Mouse (Mus musculus) cortical plate, adult 2 months (tissue): ENCODE measurements around the gene Itprid2. TPM values are rescaled to one million over a fixed set of nuclear protein-coding genes. Genes with fewer than 3 reads are reported as not detected.
"Not testable (repeated sequence)": the region's sequence is repeated elsewhere in the genome, so short reads cannot be mapped to it uniquely, and the experiment has no call there.

ENCODE experiments used
- H3K27ac ChIP-seq: fragments of 200-500 bp; 2 replicates; pipeline ENCODE4 v1.5.1; 2012; ENCODE audit warnings: low read length, control low read depth, inconsistent platforms; ENCODE audit not compliant: insufficient read depth
- H3K4me1 ChIP-seq: fragments of 200-500 bp; 2 replicates; pipeline ENCODE4 v1.6.1; 2011; ENCODE audit warnings: low read length; ENCODE audit not compliant: control insufficient read depth, insufficient read depth
- H3K4me3 ChIP-seq: fragments of 200-500 bp; 2 replicates; pipeline ENCODE4 v1.5.1; 2011; ENCODE audit warnings: mild to moderate bottlenecking, low read length, control low read depth; ENCODE audit not compliant: insufficient read depth
- CTCF ChIP-seq: fragments of 200-500 bp; IDR thresholded peaks from 2 replicates; pipeline ENCODE4 v1.5.1; 2011; ENCODE audit warnings: mild to moderate bottlenecking, control low read depth, low read length; ENCODE audit not compliant: insufficient read depth; ENCODE audit errors: extremely low read depth
- POLR2A ChIP-seq: fragments of 200-500 bp; IDR thresholded peaks from 2 replicates; pipeline ENCODE4 v1.6.1; 2011; ENCODE audit warnings: mild to moderate bottlenecking, low read length, control low read depth; ENCODE audit not compliant: insufficient read depth; ENCODE audit errors: extremely low read depth
- polyA plus RNA-seq: library from polyadenylated mRNA; depleted of rRNA; stranded (reverse); fragments of >200 nt; gene quantifications from 2 replicates; pipeline ENCODE4 v1.2.3, GENCODE M21; 2012; rRNA removed

Gene Itprid2
- polyA plus RNA-seq, result 13.9 and 14.4 TPM in 2 replicates

GRCm38 (mm10) chr2:79634528-79635400 is at the start of gene Itprid2:
Gene Itprid2 (plus strand): TSS chr2:79635352.
- peak within 1 kb of the TSS; percentile 99 for H3K27ac ChIP-seq
- TF ChIP-seq POLR2A, result peak; percentile 50; the same call in 1 of the 2 replicates
- no peak for TF ChIP-seq CTCF
- peak within 1 kb of the TSS; percentile 99 for H3K4me3 ChIP-seq
- peaks cover 2% of the 10 kb centered on the region; the same call in 1 of the 2 replicates for H3K4me1 ChIP-seq

- Histone ChIP-seq H3K27ac (no peak overlapping the region), H3K4me3 (no peak overlapping the region), H3K4me1 (no peaks in the 10 kb centered on the region)
- TF ChIP-seq POLR2A (no peak), CTCF (no peak)
Observed at GRCm38 (mm10) chr2:79596177-79596576, 39.0 kb upstream of the Itprid2 start.

DNA sequence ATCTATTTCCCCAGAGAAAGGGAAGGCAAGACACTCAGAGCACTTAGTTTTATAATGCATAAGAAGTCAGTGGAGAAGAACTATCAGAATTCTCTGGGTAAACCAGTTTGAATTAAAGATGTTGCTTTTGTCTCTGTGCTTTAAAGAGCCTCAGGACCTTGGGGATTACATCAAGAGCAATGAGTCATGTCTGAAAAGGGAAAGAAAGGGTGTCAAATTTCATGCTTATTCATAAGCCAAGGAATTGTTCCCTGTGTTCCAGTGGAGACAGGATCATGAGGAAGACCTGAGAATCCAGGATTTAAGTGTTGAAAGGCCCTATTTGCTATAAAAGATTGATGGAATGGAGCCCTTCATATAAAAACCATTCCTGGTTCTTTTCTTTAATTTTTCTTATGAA is 38.1 kb upstream of the Itprid2 start:
- TF ChIP-seq POLR2A (no peak), CTCF (no peak)
- Histone ChIP-seq H3K4me1 (no peaks in the 10 kb centered on the region), H3K4me3 (no peak overlapping the region), H3K27ac (no peak overlapping the region)

DNA sequence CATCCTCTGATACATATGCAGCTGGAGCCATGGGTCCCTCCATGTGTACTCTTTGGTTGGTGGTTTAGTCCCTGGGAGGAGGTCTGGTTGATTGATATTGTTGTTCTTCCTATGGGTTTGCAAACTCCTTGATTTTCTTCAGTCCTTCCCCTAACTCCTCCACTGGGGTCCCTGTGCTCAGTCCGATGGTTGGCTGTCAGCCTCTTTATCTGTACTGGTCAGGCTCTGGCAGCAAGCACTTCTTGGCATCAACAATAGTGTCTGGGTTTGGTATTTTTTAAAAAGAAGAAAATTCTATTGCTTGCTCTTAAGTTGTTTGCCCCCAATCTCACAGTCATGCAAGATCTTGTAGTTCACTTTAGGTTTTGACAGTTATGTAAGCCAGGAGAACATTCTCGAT is 34.0 kb upstream of the Itprid2 start:
- H3K4me3 ChIP-seq, H3K4me1 ChIP-seq, H3K27ac ChIP-seq: not testable (repeated sequence)

DNA sequence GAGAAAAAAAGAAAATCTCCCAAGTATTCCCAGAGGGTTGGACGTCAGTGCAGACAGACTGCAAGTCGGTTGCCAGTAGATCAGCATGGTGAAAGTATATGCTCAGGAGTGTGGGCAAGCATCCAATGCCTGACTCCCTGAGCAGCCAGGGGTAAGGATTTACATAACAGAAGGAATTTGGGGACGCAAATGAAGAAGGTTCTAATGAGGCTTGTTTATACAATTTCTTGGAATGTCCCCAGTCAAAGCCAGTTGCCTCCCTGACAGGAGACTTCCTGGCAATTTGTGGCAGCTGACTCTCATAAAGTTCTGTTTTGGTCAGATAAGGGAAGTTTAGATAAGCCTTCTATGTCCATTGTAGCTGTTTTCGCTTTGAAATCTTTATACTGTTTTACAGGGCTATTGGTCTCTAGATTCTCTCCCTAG is 33.4 kb upstream of the Itprid2 start:
- TF ChIP-seq CTCF (no peak), POLR2A (no peak)
- Histone ChIP-seq H3K4me1 (no peaks in the 10 kb centered on the region), H3K4me3 (no peak overlapping the region), H3K27ac (no peak overlapping the region)

DNA sequence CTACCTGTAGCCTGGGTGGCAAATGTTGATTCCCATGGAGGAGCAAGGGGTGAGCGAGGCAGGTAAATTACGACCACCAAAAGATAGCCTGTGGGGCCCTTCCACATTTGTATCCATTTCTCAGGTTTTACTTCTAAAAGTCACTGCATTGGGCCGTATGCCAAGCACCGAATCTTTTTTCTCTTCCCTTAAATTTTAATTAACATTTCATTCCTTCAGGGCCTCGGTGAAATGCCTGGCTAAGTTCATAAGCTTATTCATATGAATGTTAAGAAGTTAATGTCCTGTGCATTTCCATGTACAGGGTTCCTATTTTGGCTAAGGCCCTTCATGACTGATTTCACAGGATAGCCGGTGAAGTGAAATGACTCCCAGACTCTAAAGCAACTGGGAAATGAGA is 32.8 kb upstream of the Itprid2 start:
- Histone ChIP-seq H3K4me1 (no peaks in the 10 kb centered on the region), H3K27ac (no peak overlapping the region), H3K4me3 (no peak overlapping the region)
- no peak for TF ChIP-seq CTCF
- TF ChIP-seq POLR2A, result no peak

DNA sequence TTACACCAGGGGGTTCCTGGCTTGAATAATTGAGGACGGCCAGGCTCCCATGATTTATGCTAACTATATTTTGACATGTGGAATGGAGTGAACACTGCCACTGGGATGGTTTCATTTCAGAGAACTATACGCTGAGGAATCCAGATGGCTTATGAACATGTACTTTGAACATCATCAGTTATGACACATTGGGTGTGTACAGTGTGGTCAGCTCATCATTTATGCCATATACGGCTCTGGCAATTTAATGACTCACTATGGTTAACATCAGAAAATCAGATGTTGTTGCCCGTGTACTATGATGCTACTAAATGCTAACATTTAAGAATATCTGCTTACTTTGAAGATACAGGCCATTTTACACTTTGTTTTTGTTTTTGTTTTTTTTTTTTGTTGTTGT is 31.8 kb upstream of the Itprid2 start:
- no peak for TF ChIP-seq POLR2A
- TF ChIP-seq CTCF, result no peak
- Histone ChIP-seq H3K4me3 (no peak overlapping the region), H3K27ac (no peak overlapping the region), H3K4me1 (no peaks in the 10 kb centered on the region)

DNA sequence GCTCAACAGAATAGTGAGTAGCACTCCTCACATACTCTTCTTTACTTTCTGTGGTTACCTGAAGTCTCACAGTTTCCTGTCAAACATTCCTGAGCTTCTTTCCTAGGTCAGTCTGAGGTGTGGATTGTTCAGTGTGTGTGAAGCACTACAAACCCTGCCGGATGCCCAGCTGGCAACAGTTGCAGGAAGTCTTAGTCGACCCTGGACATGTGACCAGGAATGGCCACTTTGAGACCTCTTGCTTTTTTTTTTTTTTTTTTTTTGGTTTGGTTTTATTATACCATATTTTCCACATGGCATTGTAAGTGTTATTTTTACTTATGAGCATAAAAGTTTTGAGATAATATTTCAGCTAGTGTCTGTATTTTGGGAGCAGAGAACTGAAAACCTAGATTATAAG is 29.1 kb upstream of the Itprid2 start:
- H3K4me3 ChIP-seq, result no peak overlapping the region
- TF ChIP-seq CTCF (no peak), POLR2A (no peak)
- H3K27ac ChIP-seq, result no peak overlapping the region
- no peaks in the 10 kb centered on the region for H3K4me1 ChIP-seq

- no peak overlapping the region for H3K27ac ChIP-seq
- no peak overlapping the region for H3K4me3 ChIP-seq
- H3K4me1 ChIP-seq, result no peaks in the 10 kb centered on the region
- no peak for TF ChIP-seq CTCF
- no peak for TF ChIP-seq POLR2A
Observed at GRCm38 (mm10) chr2:79607181-79607580, 28.0 kb upstream of the Itprid2 start.

DNA sequence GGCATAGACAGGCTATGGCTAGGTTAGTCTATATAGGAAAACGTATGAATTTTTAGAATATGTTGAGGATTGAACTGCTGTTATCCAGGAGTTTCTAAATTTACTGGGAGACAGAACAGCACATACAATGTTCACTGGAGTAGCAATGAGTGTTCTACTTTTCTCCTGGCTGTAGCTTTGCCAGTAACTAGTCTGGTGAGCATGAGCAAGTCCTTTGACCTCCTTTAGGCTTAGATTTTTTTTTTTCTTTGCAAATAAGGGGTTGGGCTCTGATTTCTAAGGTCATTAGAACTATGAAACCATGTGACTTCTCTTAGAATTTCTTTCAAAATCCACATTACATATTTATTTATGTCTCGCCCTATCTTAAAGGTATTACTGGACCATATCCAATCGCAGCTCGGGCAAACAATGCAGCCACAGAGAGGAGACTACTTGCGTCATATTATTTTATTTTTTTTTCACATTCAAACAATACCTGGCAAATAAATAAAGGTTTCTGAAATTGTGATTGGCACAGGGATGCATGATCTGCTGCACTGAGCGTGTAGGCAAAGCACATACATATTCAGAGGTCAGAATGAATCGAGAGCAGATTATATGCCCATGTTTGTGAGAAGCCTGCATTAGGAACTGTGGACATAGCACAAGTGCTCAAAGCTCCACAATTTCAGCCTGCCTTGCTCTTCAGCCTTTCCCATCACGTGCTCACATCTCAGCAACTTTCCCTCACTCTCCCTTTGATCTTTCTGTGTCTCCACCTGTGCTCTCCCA is 26.7 kb upstream of the Itprid2 start:
- TF ChIP-seq POLR2A (no peak), CTCF (no peak)
- H3K4me1 ChIP-seq, result no peaks in the 10 kb centered on the region
- no peak overlapping the region for H3K27ac ChIP-seq
- no peak overlapping the region for H3K4me3 ChIP-seq
